Mouse (Mus musculus) embryonic facial prominence, embryonic 13.5 days (tissue): ENCODE results near the gene Dguok. TPM values are rescaled to one million over a fixed set of nuclear protein-coding genes. Genes with fewer than 3 reads are reported as not detected.
A peak's percentile ranks its signal among the peaks of the same experiment; 100 is the strongest.

ENCODE experiments used
- ATAC-seq: fragments of 200-750 bp; cut with Nextera tagmentation; 2 replicates; pipeline ENCODE4 v1.8.0; 2017; ENCODE audit warnings: low read depth; ENCODE audit not compliant: insufficient number of reproducible peaks, insufficient read depth, low FRiP score, low TSS enrichment
- H3K27ac ChIP-seq: fragments of 300-500 bp; sonication (generic); 2 replicates; pipeline ENCODE4 v1.5.1; 2015; ENCODE audit warnings: moderate library complexity, mild to moderate bottlenecking, inconsistent platforms
- H3K27me3 ChIP-seq: fragments of 300-500 bp; sonication (generic); 2 replicates; pipeline ENCODE4 v1.6.1; 2015; ENCODE audit warnings: mild to moderate bottlenecking, inconsistent platforms
- H3K36me3 ChIP-seq: fragments of 300-500 bp; sonication (generic); 2 replicates; pipeline ENCODE4 v1.6.1; 2015; ENCODE audit warnings: mild to moderate bottlenecking, inconsistent platforms
- H3K4me1 ChIP-seq: fragments of 300-500 bp; sonication (generic); 2 replicates; pipeline ENCODE4 v1.6.1; 2015; ENCODE audit warnings: inconsistent platforms
- H3K4me2 ChIP-seq: fragments of 300-500 bp; sonication (generic); 2 replicates; pipeline ENCODE4 v1.6.1; 2015; ENCODE audit warnings: moderate library complexity, mild to moderate bottlenecking, inconsistent platforms
- H3K4me3 ChIP-seq: fragments of 300-500 bp; sonication (generic); 2 replicates; pipeline ENCODE4 v1.5.1; 2015; ENCODE audit warnings: mild to moderate bottlenecking, inconsistent platforms
- H3K9ac ChIP-seq: fragments of 300-500 bp; sonication (generic); 2 replicates; pipeline ENCODE4 v1.6.1; 2015; ENCODE audit warnings: mild to moderate bottlenecking, inconsistent platforms
- H3K9me3 ChIP-seq: fragments of 300-500 bp; sonication (generic); 2 replicates; pipeline ENCODE4 v1.6.1; 2016; ENCODE audit warnings: inconsistent platforms
- WGBS: fragments of 180-500 bp; shearing (Covaris S2); methylation state at CpG from one replicate; pipeline ENCODE4 v1.1.7; 2015; ENCODE audit warnings: mixed read lengths; 5-methylcytosine and 5-hydroxymethylcytosine counted together
- polyA plus RNA-seq: library from polyadenylated mRNA; unstranded; fragments of >200 nt; fragmentation: Nextera tagmentation; extraction: Ambion mirVana; gene quantifications from 2 replicates; pipeline ENCODE4 v1.2.1, GENCODE M21; 2015

The Dguok gene
- polyA plus RNA-seq, 1 experiment from 2014 or later: 89.5 TPM

DNA sequence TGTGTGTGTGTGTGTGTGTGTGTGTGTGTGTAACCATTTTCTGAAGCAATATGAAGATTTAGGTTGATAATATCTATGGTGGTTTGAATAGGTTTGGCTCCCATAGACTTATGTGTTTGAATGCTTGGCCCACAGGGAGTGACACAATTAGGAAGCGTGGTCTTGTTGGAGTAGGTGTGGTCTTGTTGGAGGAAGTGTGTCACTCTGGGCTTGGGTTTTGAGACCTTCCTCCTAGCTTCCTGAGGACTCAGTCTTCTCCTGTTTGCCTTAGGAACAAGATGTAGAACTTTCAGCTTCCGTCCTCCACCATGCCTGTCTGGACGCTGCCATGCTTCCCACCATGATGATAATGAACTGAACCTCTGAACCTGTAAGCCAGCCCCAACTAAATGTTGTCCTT lies 11.9 kb upstream of the Dguok start:
- 86% methylated on average over 3 of the region's 3 CpGs for WGBS
- Histone ChIP-seq H3K27me3 (no peaks in the 10 kb centered on the region), H3K4me3 (no peak overlapping the region), H3K4me1 (no peaks in the 10 kb centered on the region), H3K36me3 (no peaks in the 10 kb centered on the region), H3K9ac (no peak overlapping the region), H3K27ac (no peak overlapping the region), H3K9me3 (no peaks in the 10 kb centered on the region), H3K4me2 (no peak overlapping the region)
- ATAC-seq: no peak

DNA sequence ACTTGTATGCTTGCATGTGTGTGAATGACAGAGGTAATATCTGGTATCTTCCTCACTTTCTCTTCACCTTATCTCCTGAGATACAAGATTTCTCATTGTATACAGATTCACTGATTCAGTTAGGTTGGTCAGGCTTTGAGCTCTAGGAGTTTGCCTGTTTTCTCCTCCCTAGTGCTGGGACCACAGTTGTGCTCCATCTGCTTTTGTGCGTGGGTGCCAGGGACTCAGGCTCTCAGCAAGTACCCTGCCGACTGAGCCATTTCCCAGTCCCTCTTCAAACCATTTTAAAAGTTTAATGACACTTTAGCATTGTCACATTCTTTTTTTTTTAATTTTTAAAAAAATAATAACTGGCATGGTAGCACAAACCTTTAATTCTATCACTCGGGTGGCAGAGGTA lies 8.4 kb upstream of the Dguok start:
- Histone ChIP-seq H3K27ac (no peak overlapping the region), H3K27me3 (no peaks in the 10 kb centered on the region), H3K4me1 (no peaks in the 10 kb centered on the region), H3K4me3 (no peak overlapping the region), H3K9ac (no peak overlapping the region), H3K9me3 (no peaks in the 10 kb centered on the region), H3K4me2 (no peak overlapping the region), H3K36me3 (no peaks in the 10 kb centered on the region)
- ATAC-seq: no peak
- WGBS: 72% methylated on average over 3 of the region's 3 CpGs

DNA sequence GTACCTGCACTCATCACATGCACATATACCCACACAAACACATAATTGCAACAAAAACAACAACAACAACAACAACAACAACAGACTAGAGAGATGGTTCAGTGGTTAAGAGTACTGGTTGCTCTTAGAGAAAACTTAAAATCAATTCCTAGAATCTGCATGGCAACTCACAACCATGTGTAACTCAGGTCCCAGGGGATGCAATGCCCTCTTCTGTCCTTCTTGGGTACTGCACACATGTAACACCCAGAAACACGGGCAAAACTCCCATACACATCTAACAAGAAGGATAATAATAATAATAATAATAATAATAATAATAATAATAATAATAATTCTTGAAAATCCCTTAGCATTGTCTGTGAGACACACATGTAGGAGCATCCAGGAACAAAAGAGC lies 5.7 kb upstream of the Dguok start:
- Histone ChIP-seq H3K36me3 (no peaks in the 10 kb centered on the region), H3K9me3 (no peaks in the 10 kb centered on the region), H3K4me1 (no peaks in the 10 kb centered on the region; the same call in 1 of the 2 replicates), H3K27ac (no peak overlapping the region), H3K4me2 (no peak overlapping the region), H3K27me3 (no peaks in the 10 kb centered on the region), H3K9ac (no peak overlapping the region), H3K4me3 (no peak overlapping the region)
- no peak for ATAC-seq
- WGBS: 32% methylated on average over 1 of the region's 1 CpGs

DNA sequence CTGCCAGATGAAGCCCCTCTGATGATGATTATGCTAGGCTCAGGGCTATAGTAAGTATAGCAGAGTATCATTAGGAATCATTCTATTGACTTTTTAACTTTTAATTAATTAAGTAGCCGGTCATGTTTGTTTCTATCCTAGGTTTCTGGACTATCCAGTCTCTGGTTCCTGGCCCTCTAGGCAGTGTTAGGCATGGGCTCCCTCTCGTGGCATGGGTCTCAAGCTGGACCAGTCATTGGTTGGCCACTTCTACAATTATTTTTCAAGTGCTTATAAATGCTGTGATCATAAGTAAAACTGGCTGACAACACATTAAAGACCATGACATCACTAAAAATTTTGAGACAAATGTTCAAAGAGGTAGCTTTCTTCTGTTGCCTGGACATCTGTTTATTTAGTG lies 3.4 kb upstream of the Dguok start:
- no peak for ATAC-seq
- no peak overlapping the region for H3K27ac ChIP-seq
- no peak overlapping the region for H3K9ac ChIP-seq
- H3K27me3 ChIP-seq: no peaks in the 10 kb centered on the region
- peaks cover 8% of the 10 kb centered on the region for H3K4me1 ChIP-seq
- no peaks in the 10 kb centered on the region for H3K9me3 ChIP-seq
- H3K4me2 ChIP-seq: no peak overlapping the region
- H3K36me3 ChIP-seq: no peaks in the 10 kb centered on the region
- no peak overlapping the region for H3K4me3 ChIP-seq
- WGBS: 55% methylated on average over 2 of the region's 2 CpGs

DNA sequence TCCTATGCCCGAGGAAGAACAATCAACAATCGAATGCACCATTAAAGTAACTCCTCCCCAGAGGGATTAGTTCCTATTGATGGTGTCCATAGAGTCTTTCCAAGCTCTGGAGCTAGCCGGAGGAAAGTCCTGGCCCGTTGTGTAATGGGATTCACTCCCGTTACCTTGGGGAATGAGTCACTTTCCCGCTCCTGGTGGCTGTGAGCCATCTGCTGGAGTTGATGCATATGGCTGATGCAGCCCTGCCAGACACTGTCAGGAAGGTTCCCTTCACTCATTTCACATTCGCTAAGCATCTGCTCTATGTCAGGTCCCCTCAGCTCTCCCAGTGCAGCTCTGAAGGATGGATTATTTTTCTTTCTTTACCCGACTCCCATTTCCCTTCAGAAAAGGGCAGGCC lies 2.7 kb upstream of the Dguok start:
- Histone ChIP-seq H3K9ac (peak overlapping the region; percentile 27; the same call in 1 of the 2 replicates), H3K27me3 (no peaks in the 10 kb centered on the region), H3K9me3 (no peaks in the 10 kb centered on the region), H3K4me3 (no peak overlapping the region), H3K36me3 (no peaks in the 10 kb centered on the region), H3K4me2 (no peak overlapping the region), H3K27ac (no peak overlapping the region), H3K4me1 (peaks cover 14% of the 10 kb centered on the region)
- ATAC-seq: no peak
- 48% methylated on average over 8 of the region's 8 CpGs for WGBS

DNA sequence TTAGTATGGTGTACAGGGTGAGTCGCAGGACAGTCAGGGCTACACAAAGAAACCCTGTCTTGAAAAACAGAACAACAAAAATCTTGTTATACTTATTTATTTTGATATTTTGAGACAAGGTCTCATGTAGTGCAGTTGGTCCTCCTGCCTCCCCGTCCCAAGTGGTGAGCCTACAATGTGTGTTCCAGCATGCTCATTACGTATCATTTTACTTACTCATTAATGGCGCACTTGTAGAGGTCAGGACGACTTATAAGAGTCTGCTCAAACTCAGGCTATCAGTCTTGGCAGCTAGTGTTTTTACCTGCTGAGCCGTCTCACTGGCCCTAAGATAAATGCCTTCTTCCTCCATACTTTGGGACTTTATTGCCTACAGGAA lies 388 bp upstream of the Dguok start:
- no peak; the same call in 1 of the 2 replicates for ATAC-seq
- 28% methylated on average over 6 of the region's 6 CpGs for WGBS
- H3K4me2 ChIP-seq: peak overlapping the region; percentile 69
- no peaks in the 10 kb centered on the region for H3K27me3 ChIP-seq
- peak overlapping the region; percentile 68 for H3K4me3 ChIP-seq
- peak overlapping the region; percentile 83 for H3K9ac ChIP-seq
- peak overlapping the region; percentile 96 for H3K27ac ChIP-seq
- no peaks in the 10 kb centered on the region for H3K9me3 ChIP-seq
- H3K36me3 ChIP-seq: no peaks in the 10 kb centered on the region
- H3K4me1 ChIP-seq: peaks cover 14% of the 10 kb centered on the region

DNA sequence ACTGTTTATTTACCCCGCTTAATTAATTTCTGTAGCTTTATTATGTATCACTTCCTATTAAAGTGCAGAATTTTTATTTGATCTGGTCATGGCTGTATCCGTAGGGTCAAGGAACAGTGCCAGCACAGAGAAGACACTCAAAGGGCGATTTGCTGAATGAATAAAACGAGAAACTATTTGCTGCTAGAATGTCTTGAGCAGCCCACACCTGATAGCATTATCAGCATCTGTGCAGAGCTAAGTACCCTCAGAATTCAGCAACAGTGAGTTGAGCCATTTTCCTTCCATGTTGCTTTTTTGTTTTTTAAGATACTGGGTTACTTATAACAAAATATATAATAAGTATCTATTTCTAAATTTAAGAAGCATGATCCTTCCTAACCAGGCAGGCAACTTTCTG lies 1.2 kb downstream of the Dguok start:
- Histone ChIP-seq H3K27ac (peak overlapping the region; percentile 96; the same call in 1 of the 2 replicates), H3K9ac (peak overlapping the region; percentile 83), H3K27me3 (no peaks in the 10 kb centered on the region), H3K4me1 (peaks cover 14% of the 10 kb centered on the region), H3K4me3 (peak overlapping the region; percentile 68), H3K36me3 (no peaks in the 10 kb centered on the region), H3K9me3 (no peaks in the 10 kb centered on the region), H3K4me2 (peak overlapping the region; percentile 69)
- ATAC-seq: no peak
- 90% methylated on average over 4 of the region's 4 CpGs for WGBS

DNA sequence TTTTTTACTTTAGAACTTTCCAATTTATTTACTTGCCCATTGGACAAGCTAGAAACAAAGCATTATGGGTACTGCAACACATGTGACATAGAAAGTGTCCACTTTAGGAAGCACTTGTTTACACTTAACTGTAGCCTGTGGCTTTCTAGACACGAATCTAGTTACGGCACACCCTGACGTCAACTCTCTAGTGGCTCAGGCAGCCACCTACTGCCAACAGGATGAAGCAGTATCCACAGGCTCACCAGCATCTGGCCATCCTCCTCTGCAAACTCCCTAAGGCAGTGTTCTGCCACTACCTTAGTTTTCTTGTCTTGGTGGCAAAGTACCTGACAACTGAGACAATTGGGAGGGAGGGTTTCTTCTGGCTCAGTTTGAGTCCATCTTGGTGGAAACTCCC lies 3.4 kb downstream of the Dguok start:
- Histone ChIP-seq H3K9ac (no peak overlapping the region), H3K36me3 (peaks cover 7% of the 10 kb centered on the region; the same call in 1 of the 2 replicates), H3K4me3 (no peak overlapping the region), H3K4me2 (no peak overlapping the region), H3K27ac (no peak overlapping the region), H3K9me3 (no peaks in the 10 kb centered on the region), H3K4me1 (peaks cover 14% of the 10 kb centered on the region), H3K27me3 (no peaks in the 10 kb centered on the region)
- no peak for ATAC-seq
- WGBS: 75% methylated on average over 3 of the region's 3 CpGs

DNA sequence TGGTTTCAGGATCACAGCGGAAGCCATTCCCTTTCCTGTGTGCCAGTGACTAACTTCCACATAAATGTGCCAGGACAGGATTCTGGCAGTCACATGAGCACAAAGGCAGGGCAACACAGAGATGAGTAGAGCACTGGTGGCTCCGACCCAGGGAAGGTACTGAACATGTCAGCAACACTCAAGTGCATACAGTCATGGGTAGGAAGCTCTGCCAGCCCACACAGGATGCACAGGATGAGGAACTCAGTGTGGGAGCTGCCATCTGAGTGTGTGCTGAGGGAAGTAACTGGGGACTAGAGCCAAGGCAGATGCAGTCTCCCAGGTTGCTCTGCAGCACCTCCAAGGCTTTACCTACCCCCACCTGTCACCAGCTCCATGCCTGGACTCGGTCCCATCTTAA lies 4.1 kb downstream of the Dguok start:
- H3K4me1 ChIP-seq: peaks cover 15% of the 10 kb centered on the region
- no peak overlapping the region for H3K4me3 ChIP-seq
- no peaks in the 10 kb centered on the region for H3K9me3 ChIP-seq
- no peaks in the 10 kb centered on the region for H3K27me3 ChIP-seq
- no peak overlapping the region for H3K27ac ChIP-seq
- H3K4me2 ChIP-seq: no peak overlapping the region
- 78% methylated on average over 3 of the region's 3 CpGs for WGBS
- peaks cover 7% of the 10 kb centered on the region; the same call in 1 of the 2 replicates for H3K36me3 ChIP-seq
- H3K9ac ChIP-seq: peak overlapping the region; percentile 22; the same call in 1 of the 2 replicates
- ATAC-seq: no peak

DNA sequence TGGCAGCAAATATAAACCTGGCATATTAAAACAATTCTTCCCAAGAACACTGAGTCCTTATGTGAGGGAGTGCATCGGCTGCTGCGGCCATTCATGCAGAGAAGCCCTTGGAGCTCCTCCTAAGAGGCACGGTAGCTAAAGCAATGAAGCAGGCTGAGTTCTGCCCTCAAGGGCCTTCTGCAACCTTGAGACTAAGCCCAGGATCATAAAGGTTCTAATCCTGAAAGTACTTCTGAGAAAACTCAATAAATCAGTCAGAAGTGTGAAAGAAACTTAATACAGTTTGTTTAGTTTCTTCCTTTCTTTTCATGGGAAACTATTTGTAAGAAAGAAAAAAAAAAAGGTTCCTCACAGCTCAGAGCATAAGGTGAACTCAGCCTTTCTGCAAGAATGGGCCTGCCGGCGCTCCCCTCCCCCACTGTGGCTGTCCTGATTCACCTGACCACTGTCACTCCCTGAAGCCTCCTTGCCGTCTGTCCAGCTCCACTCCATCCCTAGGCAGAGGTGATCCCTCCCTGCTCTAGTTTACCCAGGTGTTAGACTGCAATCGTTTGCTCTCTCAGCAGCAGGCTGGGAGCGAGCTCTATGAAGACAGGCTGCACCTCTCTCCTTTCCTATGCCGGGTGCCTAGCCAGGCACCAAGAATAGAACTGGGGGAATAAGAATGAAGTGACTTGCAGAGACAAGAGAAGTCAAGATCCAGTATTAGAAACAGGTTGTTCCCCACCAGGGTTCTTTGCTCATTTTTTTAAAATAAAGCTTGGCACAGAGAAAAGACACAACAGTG lies 5.1 kb downstream of the Dguok start:
- H3K36me3 ChIP-seq: peaks cover 7% of the 10 kb centered on the region; the same call in 1 of the 2 replicates
- no peak overlapping the region for H3K9ac ChIP-seq
- ATAC-seq: no peak
- H3K4me3 ChIP-seq: no peak overlapping the region
- H3K27me3 ChIP-seq: no peaks in the 10 kb centered on the region
- H3K4me1 ChIP-seq: peaks cover 25% of the 10 kb centered on the region
- H3K9me3 ChIP-seq: no peaks in the 10 kb centered on the region
- H3K4me2 ChIP-seq: no peak overlapping the region
- H3K27ac ChIP-seq: no peak overlapping the region
- WGBS: 53% methylated on average over 9 of the region's 9 CpGs

DNA sequence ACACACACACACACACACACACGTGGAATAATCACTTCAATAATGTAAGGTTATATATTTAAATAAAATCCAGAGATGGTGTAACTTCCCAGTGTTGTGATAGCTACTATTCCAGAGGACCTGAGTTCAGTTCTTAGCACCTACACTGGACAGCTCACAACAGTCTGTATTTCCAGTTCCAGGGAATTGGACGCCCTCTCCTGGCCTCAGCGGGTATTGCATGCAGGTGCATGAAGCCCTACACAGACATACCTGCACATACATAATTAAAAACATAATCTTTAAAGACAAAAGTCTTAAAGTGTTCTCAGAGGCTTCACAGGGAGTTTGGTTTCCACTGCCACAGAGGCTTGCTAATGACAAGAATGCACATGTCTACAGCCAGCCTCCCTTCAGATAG lies 6.3 kb downstream of the Dguok start:
- Histone ChIP-seq H3K36me3 (peaks cover 14% of the 10 kb centered on the region), H3K4me1 (peaks cover 25% of the 10 kb centered on the region)
- no peak for ATAC-seq

DNA sequence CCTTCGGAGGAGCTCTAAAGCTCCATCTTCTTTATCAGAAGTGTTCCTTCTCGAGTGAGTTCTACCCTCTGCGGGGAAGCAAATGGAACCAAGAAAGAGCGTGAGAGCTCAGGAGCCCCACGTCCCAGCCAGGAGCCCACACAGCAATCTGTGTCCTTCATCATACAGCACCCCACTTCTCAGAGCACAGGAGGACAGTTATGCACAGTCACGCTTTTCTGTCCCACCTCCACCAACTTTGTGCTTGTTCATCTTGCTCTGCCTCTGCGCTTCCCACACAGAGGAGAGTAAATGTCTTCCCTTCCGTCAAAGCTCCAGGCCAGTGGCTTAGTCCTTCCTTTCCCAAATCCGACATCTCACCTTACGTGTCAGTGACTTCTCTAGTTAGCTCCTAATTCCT lies 7.7 kb downstream of the Dguok start:
- peaks cover 17% of the 10 kb centered on the region for H3K4me1 ChIP-seq
- H3K9ac ChIP-seq: no peak overlapping the region
- H3K36me3 ChIP-seq: peaks cover 18% of the 10 kb centered on the region
- no peak overlapping the region for H3K4me2 ChIP-seq
- no peaks in the 10 kb centered on the region for H3K9me3 ChIP-seq
- 92% methylated on average over 10 of the region's 10 CpGs for WGBS
- H3K27ac ChIP-seq: no peak overlapping the region
- no peaks in the 10 kb centered on the region for H3K27me3 ChIP-seq
- ATAC-seq: no peak
- H3K4me3 ChIP-seq: no peak overlapping the region

More for the DNA sequence above, 6.3 kb downstream of the Dguok start:
- no peaks in the 10 kb centered on the region for H3K27me3 ChIP-seq
- H3K4me2 ChIP-seq: no peak overlapping the region
- H3K9me3 ChIP-seq: no peaks in the 10 kb centered on the region
- WGBS: 63% methylated on average over 3 of the region's 3 CpGs
- no peak overlapping the region for H3K27ac ChIP-seq
- no peak overlapping the region for H3K4me3 ChIP-seq
- H3K9ac ChIP-seq: no peak overlapping the region
